Mouse (Mus musculus): ENCODE data around the gene Gm3250.

- TF ChIP-seq POLR2A (IDR thresholded peaks at IDR 0.05; ENCODE audit: insufficient read depth, low read depth, low read length), result no peak
- TF ChIP-seq CTCF (IDR thresholded peaks at IDR 0.05; ENCODE audit: insufficient read depth, low read depth, low read length), result no peak
Measured at GRCm38 (mm10) chr10:77769727-77770126, 12.6 kb downstream of the Gm3250 start.

Measured in olfactory bulb, adult 2 months (tissue).